Mouse (Mus musculus): ENCODE measurements around the gene Dnm3. TPM values are rescaled to one million over a fixed set of nuclear protein-coding genes. Genes with fewer than 3 reads are reported as not detected.

Dnm3 gene
- polyA plus RNA-seq (2014; fragmentation: Nextera tagmentation; extraction: Ambion mirVana) = 1.6 and 2.0 TPM in 2 replicates

- WGBS = under 1% methylated on average over 54 of the region's 56 CpGs
- Histone ChIP-seq H3K9me3 (ENCODE audit: control insufficient read depth, low read length) (no peaks in the 10 kb centered on the region), H3K4me2 (ENCODE audit: low read length) (peak within 1 kb of the TSS; percentile 99), H3K4me1 (ENCODE audit: control insufficient read depth in 2 of 2, insufficient read depth in 2 of 2, low read length in 2 of 2) (peaks cover 0 to 2% of the 10 kb centered on the region in 2 experiments; a peak in 1 of 4 replicates), H3K27me3 (ENCODE audit: control insufficient read depth, insufficient read depth, low read length) (peaks cover 26% of the 10 kb centered on the region), H3K4me3 (ENCODE audit: control insufficient read depth in 1 of 2, insufficient read depth in 1 of 2, low read depth in 1 of 2, low read length in 2 of 2) (peak within 1 kb of the TSS; percentile 58 to 64), H3K27ac (replicated peaks in 1 of 2; ENCODE audit: control insufficient read depth in 1 of 2, insufficient read depth in 1 of 2, low read depth in 2 of 2, low read length in 2 of 2) (no peak within 1 kb of the TSS), H3K9ac (ENCODE audit: low read length) (peak within 1 kb of the TSS; percentile 71), H3K36me3 (ENCODE audit: control insufficient read depth, insufficient read depth, low read length) (no peaks in the 10 kb centered on the region)
- ATAC-seq (ENCODE audit: insufficient number of reproducible peaks, insufficient read depth, low FRiP score, low read depth) = peak; percentile 95
Measured at GRCm38 (mm10) chr1:162477246-162478209, at the start of gene Dnm3. Dnm3 (minus strand) TSS chr1:162478034.

GRCm38 (mm10) chr1:162515116-162515515 lies 37.3 kb upstream of the Dnm3 start:
- no peaks in the 10 kb centered on the region for H3K9me3 ChIP-seq (ENCODE audit: control insufficient read depth, low read length)
- no peak for ATAC-seq (ENCODE audit: insufficient number of reproducible peaks, insufficient read depth, low FRiP score, low read depth)
- H3K9ac ChIP-seq (ENCODE audit: low read length) = no peak overlapping the region
- no peaks in the 10 kb centered on the region for H3K27me3 ChIP-seq (ENCODE audit: control insufficient read depth, insufficient read depth, low read length)
- WGBS = 74% methylated on average over 1 of the region's 1 CpGs
- H3K4me3 ChIP-seq (ENCODE audit: control insufficient read depth in 1 of 2, insufficient read depth in 1 of 2, low read depth in 1 of 2, low read length in 2 of 2) = no peak overlapping the region
- H3K36me3 ChIP-seq (ENCODE audit: control insufficient read depth, insufficient read depth, low read length) = no peaks in the 10 kb centered on the region
- H3K4me2 ChIP-seq (ENCODE audit: low read length) = no peak overlapping the region
- peaks cover 0 to under 1% of the 10 kb centered on the region in 2 experiments; a peak in 1 of 4 replicates for H3K4me1 ChIP-seq (ENCODE audit: control insufficient read depth in 2 of 2, insufficient read depth in 2 of 2, low read length in 2 of 2)
- H3K27ac ChIP-seq (replicated peaks in 1 of 2; ENCODE audit: control insufficient read depth in 1 of 2, insufficient read depth in 1 of 2, low read depth in 2 of 2, low read length in 2 of 2) = no peak overlapping the region

GRCm38 (mm10) chr1:162510013-162510356 lies 32.2 kb upstream of the Dnm3 start:
- Histone ChIP-seq H3K27me3 (ENCODE audit: control insufficient read depth, insufficient read depth, low read length) (no peaks in the 10 kb centered on the region), H3K9ac (ENCODE audit: low read length) (no peak overlapping the region), H3K9me3 (ENCODE audit: control insufficient read depth, low read length) (no peaks in the 10 kb centered on the region), H3K36me3 (ENCODE audit: control insufficient read depth, insufficient read depth, low read length) (no peaks in the 10 kb centered on the region), H3K4me1 (ENCODE audit: control insufficient read depth in 2 of 2, insufficient read depth in 2 of 2, low read length in 2 of 2) (peaks cover 3 to 7% of the 10 kb centered on the region in 2 experiments; a peak in 3 of 4 replicates), H3K4me2 (ENCODE audit: low read length) (0 out of 2 replicates have a peak overlapping the region, but pooled peaks have one; percentile 0), H3K4me3 (ENCODE audit: control insufficient read depth in 1 of 2, insufficient read depth in 1 of 2, low read depth in 1 of 2, low read length in 2 of 2) (no peak overlapping the region), H3K27ac (replicated peaks in 1 of 2; ENCODE audit: control insufficient read depth in 1 of 2, insufficient read depth in 1 of 2, low read depth in 2 of 2, low read length in 2 of 2) (no peak overlapping the region)
- ATAC-seq (ENCODE audit: insufficient number of reproducible peaks, insufficient read depth, low FRiP score, low read depth) = no peak
- 47% methylated on average over 2 of the region's 2 CpGs for WGBS

DNA sequence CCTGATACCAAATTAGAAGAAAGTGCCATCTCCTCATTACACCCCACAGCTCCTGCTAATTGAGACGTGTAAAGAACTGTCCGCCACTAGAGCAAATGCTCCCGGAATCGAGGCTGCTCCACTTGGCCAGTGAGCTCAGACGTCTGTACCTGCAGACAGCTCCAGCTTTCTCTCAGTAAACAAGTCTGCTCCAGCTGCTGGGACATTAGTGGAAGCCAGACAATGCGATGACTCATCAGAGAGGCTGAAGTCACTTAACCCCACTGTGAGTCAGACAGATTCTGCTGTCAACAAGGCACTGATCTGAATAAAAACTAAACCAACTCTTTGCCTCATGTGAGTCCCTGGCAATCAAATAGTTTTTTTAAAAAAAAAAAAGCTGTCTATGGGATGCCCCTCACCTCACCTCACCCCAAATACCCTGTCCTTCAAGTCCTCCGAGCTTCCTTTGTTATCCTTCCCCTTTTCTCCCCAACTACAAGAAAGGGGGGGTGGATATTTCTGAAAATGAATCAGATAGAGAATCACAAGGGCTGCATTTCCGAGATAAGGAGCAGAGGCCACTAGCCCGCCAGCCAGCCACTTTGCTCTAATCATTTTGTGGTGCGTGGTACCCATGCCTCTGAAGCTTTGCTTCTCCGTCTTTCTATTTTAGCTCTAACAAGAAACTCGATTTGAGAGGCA lies 31.6 kb upstream of the Dnm3 start:
- no peaks in the 10 kb centered on the region for H3K27me3 ChIP-seq (ENCODE audit: control insufficient read depth, insufficient read depth, low read length)
- no peak overlapping the region for H3K4me3 ChIP-seq (ENCODE audit: control insufficient read depth in 1 of 2, insufficient read depth in 1 of 2, low read depth in 1 of 2, low read length in 2 of 2)
- peak overlapping the region; percentile 0; the same call in 1 of the 2 replicates for H3K4me2 ChIP-seq (ENCODE audit: low read length)
- ATAC-seq (ENCODE audit: insufficient number of reproducible peaks, insufficient read depth, low FRiP score, low read depth) = no peak
- H3K4me1 ChIP-seq (ENCODE audit: control insufficient read depth in 2 of 2, insufficient read depth in 2 of 2, low read length in 2 of 2) = peaks cover 3 to 7% of the 10 kb centered on the region in 2 experiments; a peak in 3 of 4 replicates
- no peak overlapping the region for H3K27ac ChIP-seq (replicated peaks in 1 of 2; ENCODE audit: control insufficient read depth in 1 of 2, insufficient read depth in 1 of 2, low read depth in 2 of 2, low read length in 2 of 2)
- no peak overlapping the region for H3K9ac ChIP-seq (ENCODE audit: low read length)
- 8% methylated on average over 12 of the region's 12 CpGs for whole genome bisulfite sequencing
- H3K36me3 ChIP-seq (ENCODE audit: control insufficient read depth, insufficient read depth, low read length) = no peaks in the 10 kb centered on the region
- no peaks in the 10 kb centered on the region for H3K9me3 ChIP-seq (ENCODE audit: control insufficient read depth, low read length)

DNA sequence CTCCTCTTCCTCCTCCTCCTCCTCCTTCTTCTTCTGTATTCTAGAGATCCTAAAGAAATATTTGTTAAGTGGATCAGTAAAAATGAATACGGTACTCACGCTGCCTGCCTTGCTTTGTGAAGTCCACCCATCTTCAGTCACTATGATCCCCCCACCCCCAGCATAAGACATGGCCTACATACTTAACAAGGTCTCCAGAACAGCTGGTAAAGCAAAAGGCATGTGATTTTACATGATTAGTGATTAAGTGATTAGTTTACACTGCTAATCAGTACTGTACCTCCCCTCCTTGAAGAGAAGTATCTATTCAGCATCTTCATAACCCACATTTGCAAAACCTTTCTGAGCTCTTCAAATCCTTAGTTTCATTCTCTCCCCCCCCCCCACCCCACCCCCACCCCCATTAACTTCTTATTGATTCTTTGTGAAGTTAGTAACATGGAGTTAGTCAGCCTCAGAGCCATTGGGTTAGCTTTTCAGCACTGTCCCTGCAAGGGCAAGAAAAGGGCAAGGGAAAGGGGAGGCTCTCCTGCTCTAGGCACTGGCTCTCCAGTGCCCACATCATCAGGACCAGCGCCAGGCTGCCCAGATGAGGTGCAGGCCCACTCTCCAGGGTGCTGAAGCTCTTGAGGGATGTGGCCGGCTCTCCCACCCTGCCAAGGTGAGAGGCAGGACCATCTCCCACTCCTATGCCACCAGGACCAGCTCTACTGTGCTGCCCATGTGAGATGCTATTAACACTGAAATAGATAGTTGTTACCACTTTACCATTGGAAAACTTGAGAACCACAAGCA lies 30.6 kb upstream of the Dnm3 start:
- H3K36me3 ChIP-seq (ENCODE audit: control insufficient read depth, insufficient read depth, low read length) = no peaks in the 10 kb centered on the region
- no peak overlapping the region for H3K4me2 ChIP-seq (ENCODE audit: low read length)
- peaks cover 3 to 7% of the 10 kb centered on the region in 2 experiments; a peak in 3 of 4 replicates for H3K4me1 ChIP-seq (ENCODE audit: control insufficient read depth in 2 of 2, insufficient read depth in 2 of 2, low read length in 2 of 2)
- no peaks in the 10 kb centered on the region for H3K27me3 ChIP-seq (ENCODE audit: control insufficient read depth, insufficient read depth, low read length)
- H3K4me3 ChIP-seq (ENCODE audit: control insufficient read depth in 1 of 2, insufficient read depth in 1 of 2, low read depth in 1 of 2, low read length in 2 of 2) = no peak overlapping the region
- WGBS = 76% methylated on average over 4 of the region's 4 CpGs
- H3K27ac ChIP-seq (replicated peaks in 1 of 2; ENCODE audit: control insufficient read depth in 1 of 2, insufficient read depth in 1 of 2, low read depth in 2 of 2, low read length in 2 of 2) = no peak overlapping the region
- no peak for ATAC-seq (ENCODE audit: insufficient number of reproducible peaks, insufficient read depth, low FRiP score, low read depth)
- H3K9me3 ChIP-seq (ENCODE audit: control insufficient read depth, low read length) = no peaks in the 10 kb centered on the region
- no peak overlapping the region for H3K9ac ChIP-seq (ENCODE audit: low read length)

DNA sequence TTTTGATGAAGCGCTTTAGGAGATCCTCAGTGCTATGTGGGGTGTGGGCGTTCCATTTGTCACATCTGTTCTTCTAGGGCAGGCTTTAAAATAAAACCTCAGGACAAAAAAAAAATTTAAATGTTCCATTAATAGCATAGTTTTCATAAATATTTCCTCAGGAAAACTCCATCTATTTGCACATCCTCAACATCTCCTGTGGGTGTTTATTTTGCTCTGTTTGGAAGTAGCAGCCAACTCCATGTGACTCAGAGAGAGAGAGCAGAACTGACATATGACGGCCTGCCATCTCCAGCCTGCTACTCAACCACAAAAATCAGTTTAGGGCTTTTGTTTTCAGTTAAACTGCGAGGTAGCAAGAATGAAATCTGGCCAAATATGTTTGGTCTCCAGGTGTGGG lies 28.7 kb upstream of the Dnm3 start:
- no peak overlapping the region for H3K4me2 ChIP-seq (ENCODE audit: low read length)
- WGBS = 85% methylated on average over 4 of the region's 4 CpGs
- H3K4me1 ChIP-seq (ENCODE audit: control insufficient read depth in 2 of 2, insufficient read depth in 2 of 2, low read length in 2 of 2) = peaks cover 3 to 7% of the 10 kb centered on the region in 2 experiments; a peak in 3 of 4 replicates
- ATAC-seq (ENCODE audit: insufficient number of reproducible peaks, insufficient read depth, low FRiP score, low read depth) = no peak
- H3K36me3 ChIP-seq (ENCODE audit: control insufficient read depth, insufficient read depth, low read length) = no peaks in the 10 kb centered on the region
- no peak overlapping the region for H3K27ac ChIP-seq (replicated peaks in 1 of 2; ENCODE audit: control insufficient read depth in 1 of 2, insufficient read depth in 1 of 2, low read depth in 2 of 2, low read length in 2 of 2)
- H3K9ac ChIP-seq (ENCODE audit: low read length) = no peak overlapping the region
- H3K9me3 ChIP-seq (ENCODE audit: control insufficient read depth, low read length) = no peaks in the 10 kb centered on the region
- H3K4me3 ChIP-seq (ENCODE audit: control insufficient read depth in 1 of 2, insufficient read depth in 1 of 2, low read depth in 1 of 2, low read length in 2 of 2) = no peak overlapping the region
- no peaks in the 10 kb centered on the region for H3K27me3 ChIP-seq (ENCODE audit: control insufficient read depth, insufficient read depth, low read length)

DNA sequence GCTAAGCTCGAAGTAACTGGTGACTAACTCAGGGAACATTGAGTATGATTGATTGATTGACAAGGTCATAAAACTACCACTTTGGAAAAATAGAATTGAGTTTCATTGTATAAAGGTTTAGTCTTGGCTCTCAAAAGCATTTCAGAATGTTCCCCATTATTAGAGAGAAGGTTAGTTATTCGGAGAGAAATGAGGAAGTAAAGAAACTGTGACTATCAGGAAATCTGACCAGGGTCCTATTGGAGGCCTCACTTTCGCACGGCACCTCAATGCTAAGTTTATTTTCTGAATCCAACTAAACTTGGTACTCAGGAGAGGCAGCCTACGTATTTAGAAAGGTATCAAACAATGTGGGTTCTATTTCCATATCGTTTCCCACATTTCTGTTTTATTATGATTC lies 27.8 kb upstream of the Dnm3 start:
- H3K4me1 ChIP-seq (ENCODE audit: control insufficient read depth in 2 of 2, insufficient read depth in 2 of 2, low read length in 2 of 2) = peaks cover 3 to 7% of the 10 kb centered on the region in 2 experiments; a peak in 3 of 4 replicates
- no peak for ATAC-seq (ENCODE audit: insufficient number of reproducible peaks, insufficient read depth, low FRiP score, low read depth)
- no peaks in the 10 kb centered on the region for H3K9me3 ChIP-seq (ENCODE audit: control insufficient read depth, low read length)
- H3K4me2 ChIP-seq (ENCODE audit: low read length) = no peak overlapping the region
- H3K27ac ChIP-seq (replicated peaks in 1 of 2; ENCODE audit: control insufficient read depth in 1 of 2, insufficient read depth in 1 of 2, low read depth in 2 of 2, low read length in 2 of 2) = no peak overlapping the region
- WGBS = 78% methylated on average over 6 of the region's 6 CpGs
- H3K9ac ChIP-seq (ENCODE audit: low read length) = no peak overlapping the region
- H3K27me3 ChIP-seq (ENCODE audit: control insufficient read depth, insufficient read depth, low read length) = no peaks in the 10 kb centered on the region
- H3K4me3 ChIP-seq (ENCODE audit: control insufficient read depth in 1 of 2, insufficient read depth in 1 of 2, low read depth in 1 of 2, low read length in 2 of 2) = no peak overlapping the region
- H3K36me3 ChIP-seq (ENCODE audit: control insufficient read depth, insufficient read depth, low read length) = no peaks in the 10 kb centered on the region
